Mouse (Mus musculus) thymus, adult 2 months (tissue): ENCODE measurements at regions not wholly inside any gene's neighbourhood (a gene's known extent, or its start where the extent isn't known, plus 50 kb on each side); places are given as distances from the start of the nearest gene placed in this dataset.

ENCODE experiments used
- DNase-seq: peaks from one replicate; pipeline ENCODE4 v3.0.0; 2021
- H3K27ac ChIP-seq: fragments of 200-500 bp; 2 replicates; pipeline ENCODE4 v1.5.1; 2012; ENCODE audit warnings: low read length, control low read depth; ENCODE audit not compliant: control insufficient read depth, insufficient read depth
- H3K27me3 ChIP-seq: fragments of 200-500 bp; 2 replicates; pipeline ENCODE4 v1.6.1; 2012; ENCODE audit warnings: mild to moderate bottlenecking, low read length, moderate library complexity, mixed read lengths; ENCODE audit not compliant: control insufficient read depth, insufficient read depth
- H3K36me3 ChIP-seq: fragments of 200-500 bp; 2 replicates; pipeline ENCODE4 v1.6.1; 2012; ENCODE audit warnings: mild to moderate bottlenecking, low read length, moderate library complexity; ENCODE audit not compliant: control insufficient read depth, insufficient read depth
- H3K4me1 ChIP-seq: fragments of 200-500 bp; replicated peaks from 2 replicates; pipeline ENCODE4 v1.6.1; 2012; ENCODE audit warnings: low read length; ENCODE audit not compliant: control insufficient read depth, insufficient read depth
- H3K4me3 ChIP-seq: fragments of 200-500 bp; 2 replicates; pipeline ENCODE4 v1.5.1; 2012; ENCODE audit warnings: mild to moderate bottlenecking, low read length, control low read depth, moderate library complexity; ENCODE audit not compliant: control insufficient read depth, insufficient read depth
- CTCF ChIP-seq: fragments of 200-500 bp; IDR thresholded peaks from 2 replicates; pipeline ENCODE4 v1.5.1; 2012; ENCODE audit warnings: mild to moderate bottlenecking, control low read depth, low read length, moderate library complexity, borderline replicate concordance; ENCODE audit not compliant: control insufficient read depth, poor library complexity, insufficient read depth; ENCODE audit errors: extremely low read depth
- POLR2A ChIP-seq: fragments of 200-500 bp; IDR thresholded peaks from 2 replicates; pipeline ENCODE4 v1.6.1; 2012; ENCODE audit warnings: mild to moderate bottlenecking, low read length, control low read depth, moderate library complexity; ENCODE audit not compliant: control insufficient read depth, poor library complexity, insufficient read depth; ENCODE audit errors: extremely low read depth
- WGBS: fragments of 180-500 bp; shearing (Covaris S2); methylation state at CpG from one replicate; pipeline ENCODE4 v1.1.7; 2018; 5-methylcytosine and 5-hydroxymethylcytosine counted together

DNA sequence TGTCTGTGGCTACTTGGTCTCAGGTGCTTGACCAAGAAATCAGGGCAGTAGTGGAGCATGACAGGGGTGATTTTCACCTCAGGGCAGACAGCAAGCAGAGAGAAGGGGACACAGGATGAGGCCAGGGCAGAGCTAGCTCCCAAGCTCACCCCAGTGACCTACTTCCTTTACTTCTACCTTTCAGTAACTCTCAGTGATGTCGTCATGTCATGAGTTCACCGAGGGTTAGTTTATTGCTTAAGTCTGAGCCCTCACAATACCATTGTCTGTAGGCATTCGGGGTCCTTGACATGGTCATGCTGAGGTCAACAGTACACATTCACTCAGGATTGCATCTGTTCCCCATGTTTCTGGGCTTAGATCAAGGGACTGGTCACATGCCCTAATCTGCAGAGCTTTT, 108.5 kb downstream of the Cxcl12 start:
- Histone ChIP-seq H3K4me1 (no peaks in the 10 kb centered on the region), H3K36me3 (no peaks in the 10 kb centered on the region), H3K27ac (no peak overlapping the region), H3K27me3 (no peaks in the 10 kb centered on the region), H3K4me3 (no peak overlapping the region)
- 75% methylated on average over 3 of the region's 3 CpGs for WGBS
- no peak for TF ChIP-seq POLR2A
- TF ChIP-seq CTCF = no peak
- DNase-seq = no peak

DNA sequence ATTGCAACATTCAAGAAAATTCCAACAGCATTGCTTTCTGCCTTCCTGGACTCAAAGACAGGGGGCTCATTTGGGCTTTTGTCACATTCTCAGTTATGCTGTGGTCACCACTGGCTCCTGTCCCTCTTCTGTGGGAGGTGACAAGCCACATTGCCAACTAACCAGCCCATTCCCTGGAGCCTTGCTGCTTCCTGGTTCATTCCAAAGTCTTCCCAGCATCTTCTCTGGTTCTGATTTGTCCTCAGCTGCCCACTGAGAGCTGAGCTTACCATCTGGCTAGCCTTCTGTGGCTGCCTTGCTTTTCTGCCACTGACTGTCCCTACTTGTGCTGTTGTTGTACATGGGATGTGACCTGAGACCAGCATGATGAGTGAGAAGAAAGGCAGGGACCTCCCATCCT, 111.0 kb downstream of the Cxcl12 start:
- Histone ChIP-seq H3K27me3 (no peaks in the 10 kb centered on the region), H3K4me1 (no peaks in the 10 kb centered on the region), H3K36me3 (no peaks in the 10 kb centered on the region), H3K4me3 (no peak overlapping the region), H3K27ac (no peak overlapping the region)
- DNase-seq = no peak
- TF ChIP-seq POLR2A = no peak
- no peak for TF ChIP-seq CTCF

DNA sequence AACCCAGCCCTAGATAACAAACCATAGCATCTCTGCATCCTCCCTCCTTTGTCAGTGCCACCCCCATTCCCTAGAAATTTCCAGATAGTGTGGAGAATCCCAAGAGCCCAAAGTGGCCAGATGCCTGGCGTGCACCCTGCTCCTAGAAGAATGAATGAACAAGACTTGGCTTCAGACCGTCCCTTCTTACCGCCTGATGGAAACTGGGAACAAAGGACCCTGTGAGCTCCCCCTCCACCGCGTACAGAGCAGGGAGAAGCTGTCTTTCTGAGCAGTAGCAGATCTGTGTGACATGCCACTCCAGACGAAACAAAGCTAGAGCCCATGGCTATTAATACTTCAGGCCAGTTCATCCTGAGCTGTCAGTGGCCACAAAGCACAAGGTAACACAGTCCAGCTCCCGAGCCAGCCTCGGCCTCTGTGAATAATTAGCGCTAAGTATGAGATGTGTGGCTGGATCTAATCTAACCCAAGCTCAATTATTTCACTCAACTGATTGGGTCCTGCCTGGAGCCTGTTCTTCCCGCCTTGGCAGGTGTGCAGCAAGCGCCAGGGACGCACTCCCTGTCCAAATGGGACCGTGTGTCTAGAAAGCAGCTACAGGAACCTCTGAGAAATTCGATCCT, 111.6 kb downstream of the Cxcl12 start:
- no peaks in the 10 kb centered on the region for H3K36me3 ChIP-seq
- no peaks in the 10 kb centered on the region for H3K27me3 ChIP-seq
- no peak overlapping the region for H3K27ac ChIP-seq
- H3K4me1 ChIP-seq = no peaks in the 10 kb centered on the region
- H3K4me3 ChIP-seq = no peak overlapping the region
- TF ChIP-seq CTCF (no peak), POLR2A (no peak)
- DNase-seq = no peak
- WGBS = 90% methylated on average over 14 of the region's 14 CpGs

DNA sequence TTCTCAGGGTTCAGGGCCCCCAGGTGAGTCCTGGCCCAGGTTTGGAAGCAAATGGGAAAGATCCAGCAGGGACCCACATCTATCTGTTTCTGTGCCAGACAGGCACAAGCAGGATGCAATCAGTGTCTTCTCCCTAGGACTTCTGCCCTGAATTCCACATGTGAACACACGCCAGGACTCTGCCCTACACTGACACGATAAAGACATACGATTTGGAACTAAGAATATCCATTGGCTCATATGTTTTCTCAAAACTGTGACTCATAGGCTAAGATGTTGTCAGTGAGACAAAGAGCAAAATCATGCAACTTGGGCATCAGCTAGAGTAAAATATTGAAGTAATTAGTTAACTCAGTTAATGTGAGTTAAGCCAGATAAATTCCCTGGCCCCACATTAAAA, 112.6 kb downstream of the Cxcl12 start:
- TF ChIP-seq POLR2A = no peak
- no peak for TF ChIP-seq CTCF
- H3K36me3 ChIP-seq = no peaks in the 10 kb centered on the region
- H3K27ac ChIP-seq = no peak overlapping the region
- H3K27me3 ChIP-seq = no peaks in the 10 kb centered on the region
- no peak for DNase-seq
- no peaks in the 10 kb centered on the region for H3K4me1 ChIP-seq
- H3K4me3 ChIP-seq = no peak overlapping the region
- WGBS = 97% methylated on average over 3 of the region's 3 CpGs

GRCm38 (mm10) chr6:117283616-117284015, 115.3 kb downstream of the Cxcl12 start:
- no peaks in the 10 kb centered on the region for H3K27me3 ChIP-seq
- H3K4me1 ChIP-seq = no peaks in the 10 kb centered on the region
- TF ChIP-seq CTCF = no peak
- no peak for TF ChIP-seq POLR2A
- no peaks in the 10 kb centered on the region for H3K36me3 ChIP-seq
- no peak overlapping the region for H3K4me3 ChIP-seq
- H3K27ac ChIP-seq = no peak overlapping the region
- no peak for DNase-seq
- 85% methylated on average over 3 of the region's 3 CpGs for WGBS

DNA sequence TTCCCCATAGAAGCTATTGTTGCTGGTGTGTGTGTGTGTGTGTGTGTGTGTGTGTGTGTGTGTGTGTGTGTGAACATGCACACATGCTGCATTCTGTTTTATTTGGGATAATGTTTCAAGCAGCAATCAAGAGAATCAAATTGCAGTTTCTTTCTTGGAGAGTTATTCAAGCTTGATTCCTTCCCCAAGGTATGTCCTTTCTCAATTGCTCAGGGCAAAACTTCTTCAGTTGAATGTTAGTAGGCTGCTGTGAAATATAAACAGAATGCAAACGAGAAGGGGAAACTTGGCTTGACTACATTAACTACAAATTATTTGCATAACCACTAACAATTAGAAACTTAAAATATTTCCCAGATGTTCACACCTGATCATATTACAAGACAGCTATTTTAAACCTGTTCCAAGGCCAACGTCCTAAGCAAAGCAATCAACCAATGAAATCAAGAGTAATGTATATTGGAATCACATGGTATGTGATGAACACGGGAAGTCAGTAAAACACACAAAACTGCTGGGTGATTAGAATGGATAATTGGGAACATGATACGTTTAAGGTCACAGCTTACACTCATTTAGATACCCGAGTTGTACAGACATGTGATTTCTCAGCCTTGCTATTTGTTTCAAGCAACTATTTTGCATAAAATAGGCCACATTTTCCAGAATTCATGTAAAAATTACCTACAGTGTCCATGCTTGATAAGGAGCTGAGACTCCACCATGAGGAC, 116.2 kb downstream of the Cxcl12 start:
- no peaks in the 10 kb centered on the region for H3K36me3 ChIP-seq
- TF ChIP-seq POLR2A = no peak
- TF ChIP-seq CTCF = no peak
- 86% methylated on average over 5 of the region's 5 CpGs for WGBS
- H3K4me3 ChIP-seq = no peak overlapping the region
- DNase-seq = no peak
- no peaks in the 10 kb centered on the region for H3K27me3 ChIP-seq
- no peak overlapping the region for H3K27ac ChIP-seq
- no peaks in the 10 kb centered on the region for H3K4me1 ChIP-seq

- WGBS = 38% methylated on average over 5 of the region's 5 CpGs
- H3K4me1 ChIP-seq = no peaks in the 10 kb centered on the region
- H3K27ac ChIP-seq = no peak overlapping the region
- no peak for DNase-seq
- no peak overlapping the region for H3K4me3 ChIP-seq
- H3K27me3 ChIP-seq = no peaks in the 10 kb centered on the region
- no peaks in the 10 kb centered on the region for H3K36me3 ChIP-seq
- TF ChIP-seq POLR2A (no peak), CTCF (no peak)
Measured at GRCm38 (mm10) chr6:117287396-117287795, 119.1 kb downstream of the Cxcl12 start.
